Mouse (Mus musculus) CD8-positive naive resting alpha-beta T cell, adult 2 months (primary cell): ENCODE measurements around the gene Syt16.

Source experiments
- DNase-seq, 2 experiments: peaks; one replicate each; pipeline ENCODE4 v3.0.0; 2022; ENCODE audit warnings: low read depth in 2 of 2, low spot score in 2 of 2

The Syt16 gene

GRCm38 (mm10) chr12:73997297-73998127 lies at the start of gene Syt16:
Syt16 (plus strand) TSS chr12:73997661.
- no peak for DNase-seq

- DNase-seq, result no peak
Observed at GRCm38 (mm10) chr12:73948415-73948814, 49.0 kb upstream of the Syt16 start.

DNA sequence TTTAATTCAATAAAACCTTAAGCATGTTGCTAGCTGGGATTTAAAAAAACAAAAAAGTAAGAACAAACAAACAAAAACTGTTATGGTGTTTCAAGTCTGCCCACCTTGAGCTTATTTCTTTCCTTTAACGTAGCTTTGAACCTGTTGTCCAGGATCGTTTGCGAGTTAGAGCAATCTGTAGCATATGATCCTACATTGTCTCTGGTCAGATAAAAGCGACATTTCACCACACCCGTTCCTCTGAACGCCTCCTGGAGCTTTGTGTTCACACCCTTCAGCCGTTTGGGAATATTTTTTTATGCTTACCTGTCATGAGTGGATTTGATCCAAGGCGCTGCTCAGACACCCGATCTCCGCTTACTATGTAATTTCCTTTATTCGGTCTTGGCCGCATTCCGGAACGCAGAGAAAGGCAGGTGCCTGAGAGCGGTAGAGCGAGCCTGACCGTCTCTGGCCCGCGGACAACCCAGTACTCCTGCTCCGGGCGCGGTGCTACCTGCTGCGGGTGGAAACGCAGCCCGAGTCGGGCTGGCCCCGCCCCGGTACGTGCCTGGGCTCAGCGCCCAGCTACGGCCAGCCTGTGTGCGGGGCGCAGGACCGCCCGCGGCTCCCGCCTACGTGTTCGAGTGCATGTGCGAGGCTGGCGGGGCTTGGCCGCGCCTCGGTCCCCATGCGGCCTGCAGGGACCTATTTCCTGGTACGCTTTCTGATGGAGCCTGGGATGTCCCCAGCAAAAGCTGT lies 48.0 kb upstream of the Syt16 start:
- no peak for DNase-seq

DNA sequence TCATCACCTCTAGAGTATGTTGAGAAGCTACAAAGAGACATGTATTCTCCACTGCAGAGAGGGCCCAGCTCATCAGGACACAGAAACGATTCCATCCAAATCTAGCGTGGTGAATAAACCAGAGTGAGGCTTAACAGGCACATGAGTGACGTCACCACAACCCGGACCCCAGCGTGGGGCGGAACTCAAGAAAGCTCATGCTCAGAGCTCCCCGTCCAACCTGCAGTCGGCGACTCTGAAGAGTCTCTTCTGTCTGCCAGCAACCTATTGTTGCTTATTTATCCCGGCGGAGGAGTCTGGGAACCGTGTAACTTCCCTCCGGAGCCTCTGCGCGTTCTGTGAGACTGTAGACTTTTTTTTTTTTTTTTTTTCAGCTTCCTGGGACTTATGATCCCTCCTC lies 44.6 kb upstream of the Syt16 start:
- peak; percentile 41 to 50 for DNase-seq

DNA sequence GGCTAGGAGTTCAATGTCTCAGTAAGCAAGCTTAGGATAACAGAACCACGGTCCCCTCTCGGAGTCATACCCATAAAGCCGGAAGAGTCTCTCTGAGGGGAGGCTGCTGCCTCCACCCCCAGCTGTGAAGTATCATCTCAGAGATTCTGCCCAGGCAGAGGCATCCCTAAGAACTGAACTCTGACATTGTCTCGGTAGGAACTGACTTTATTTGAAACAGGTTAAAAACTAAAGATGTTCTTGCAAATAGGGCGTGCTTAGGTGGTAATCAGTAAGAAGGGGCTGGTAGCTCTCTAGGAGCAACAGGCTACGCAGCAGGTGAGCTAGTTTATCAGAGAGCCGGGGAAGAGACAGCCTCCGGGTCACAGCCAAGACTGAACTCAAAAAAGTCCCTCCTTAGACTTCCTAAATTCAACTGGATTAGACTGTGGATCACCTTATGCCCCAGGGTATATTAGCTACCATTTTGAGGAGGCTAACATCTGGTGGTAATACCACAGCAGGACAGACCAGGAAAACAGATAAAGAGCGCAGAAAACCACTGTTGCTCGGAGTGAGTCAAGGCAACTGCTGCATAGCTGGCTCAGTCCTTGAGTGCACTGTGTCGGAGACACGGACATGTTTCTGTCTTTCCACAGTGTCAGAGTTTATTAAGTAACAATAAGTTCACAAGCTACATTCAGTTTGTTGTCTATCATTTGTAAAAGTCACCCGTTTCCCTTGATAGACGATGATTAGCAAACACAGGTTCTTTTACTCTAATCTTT lies 43.9 kb upstream of the Syt16 start:
- peak; percentile 14 to 40 for DNase-seq

DNA sequence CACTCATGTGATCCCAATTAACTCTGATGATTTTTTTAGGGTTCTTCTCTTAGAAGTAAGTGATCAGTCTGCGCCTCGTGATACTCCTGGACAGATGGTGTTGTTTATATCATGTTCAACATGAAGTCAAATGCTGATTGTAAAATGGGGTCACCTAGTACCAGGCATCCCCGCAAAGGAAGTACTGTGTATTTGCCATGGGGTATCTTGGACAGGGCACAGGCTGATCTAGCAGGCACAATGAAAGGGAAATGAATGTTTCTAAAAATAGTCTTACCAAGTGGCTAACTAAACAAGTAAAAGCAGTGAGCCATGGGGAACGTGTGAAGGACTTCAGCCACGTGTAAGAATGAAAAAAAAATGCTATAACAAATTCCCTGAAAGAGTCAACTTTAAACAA lies 42.7 kb upstream of the Syt16 start:
- DNase-seq, result no peak

DNA sequence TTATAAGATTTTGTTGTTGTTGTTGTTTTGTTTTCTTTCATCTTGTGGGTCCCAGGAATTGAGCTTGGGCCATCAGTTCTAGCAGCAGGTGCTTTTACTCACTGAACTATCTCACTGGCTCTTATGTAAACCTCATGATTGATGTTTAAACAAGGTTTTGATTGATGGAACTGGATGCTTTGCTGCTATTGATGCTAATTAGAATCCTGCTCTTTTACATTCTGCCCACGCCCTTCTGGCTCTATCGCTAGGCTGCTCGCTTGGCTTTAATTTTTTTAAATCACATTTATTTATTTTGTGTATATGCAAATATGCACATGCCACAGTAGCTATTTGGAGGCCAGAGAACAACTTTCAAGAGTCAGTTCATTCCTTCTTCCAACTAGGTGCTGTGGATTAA lies 39.8 kb upstream of the Syt16 start:
- no peak for DNase-seq

GRCm38 (mm10) chr12:73958830-73959229 lies 38.6 kb upstream of the Syt16 start:
- no peak for DNase-seq

GRCm38 (mm10) chr12:73964291-73965281 lies 32.9 kb upstream of the Syt16 start, which contains the start of gene Snapc1:
Snapc1 (plus strand) TSS chr12:73964481.
- peak; percentile 95 to 97 for DNase-seq

DNA sequence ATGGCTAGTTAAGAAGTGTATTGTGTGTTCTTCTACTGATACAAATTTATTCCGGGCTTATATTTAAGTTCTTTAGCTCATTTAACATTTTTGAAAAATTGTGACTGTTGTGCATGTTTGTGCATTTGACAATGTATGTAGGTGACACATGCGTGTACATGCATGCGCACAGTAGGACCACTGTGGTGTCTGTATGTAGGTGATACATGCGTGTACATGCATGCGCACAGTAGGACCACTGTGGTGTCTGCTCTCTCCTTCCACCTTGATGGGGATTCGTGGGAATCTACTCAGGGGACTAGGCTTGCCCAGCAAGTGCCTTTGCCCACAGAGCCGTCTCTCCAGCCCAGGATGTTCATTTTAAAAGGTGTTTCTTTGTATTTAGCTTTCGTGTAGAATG lies 28.3 kb upstream of the Syt16 start:
- no peak for DNase-seq

DNA sequence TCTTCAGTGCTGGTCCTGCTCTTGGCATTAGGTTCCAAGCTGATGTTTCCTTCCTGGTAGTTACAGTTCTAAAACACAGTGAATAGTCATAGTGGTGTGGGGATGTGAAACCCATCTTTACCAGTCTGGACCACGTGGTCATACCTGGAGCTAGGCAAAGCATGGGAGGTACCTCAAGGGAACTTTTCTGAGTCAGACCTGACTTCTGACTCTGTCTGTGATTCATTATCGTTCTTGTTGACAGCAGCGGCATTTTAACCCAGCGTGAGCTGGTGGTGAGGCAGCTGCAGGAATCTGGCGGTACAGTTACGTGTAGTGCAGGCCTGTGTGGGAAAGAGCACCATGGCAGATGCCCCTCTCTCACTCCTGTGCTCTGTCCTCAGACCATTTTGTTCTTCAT lies 22.9 kb upstream of the Syt16 start:
- no peak for DNase-seq

GRCm38 (mm10) chr12:73978144-73978543 lies 19.3 kb upstream of the Syt16 start:
- no peak for DNase-seq

GRCm38 (mm10) chr12:73979667-73980066 lies 17.8 kb upstream of the Syt16 start:
- DNase-seq, result no peak

GRCm38 (mm10) chr12:73982533-73982932 lies 14.9 kb upstream of the Syt16 start:
- no peak for DNase-seq

- no peak for DNase-seq
Observed at GRCm38 (mm10) chr12:73986299-73986698, 11.2 kb upstream of the Syt16 start.

- no peak for DNase-seq
Observed at GRCm38 (mm10) chr12:73988393-73989008, 9.0 kb upstream of the Syt16 start.

DNA sequence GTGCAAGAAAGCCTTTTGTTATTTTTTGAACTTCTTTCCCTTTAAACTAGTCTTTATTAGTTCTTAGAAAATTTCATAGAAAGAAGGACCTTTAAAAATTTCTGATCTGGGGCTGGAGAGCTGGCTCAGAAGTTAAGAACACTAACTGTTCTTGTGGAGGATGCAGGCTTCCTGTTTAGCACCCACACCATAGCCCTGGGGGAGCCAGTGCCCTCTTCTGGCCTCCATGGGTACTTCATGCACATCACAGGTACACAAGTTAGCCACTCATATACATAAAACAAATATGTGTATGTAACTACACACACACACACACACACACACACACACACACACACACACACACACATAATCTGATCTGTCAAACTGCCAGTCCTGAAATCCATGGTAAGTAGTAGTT lies 7.9 kb upstream of the Syt16 start:
- peak; percentile 37 to 59 for DNase-seq

GRCm38 (mm10) chr12:73996906-73997296 lies 560 bp upstream of the Syt16 start:
- DNase-seq, result no peak

DNA sequence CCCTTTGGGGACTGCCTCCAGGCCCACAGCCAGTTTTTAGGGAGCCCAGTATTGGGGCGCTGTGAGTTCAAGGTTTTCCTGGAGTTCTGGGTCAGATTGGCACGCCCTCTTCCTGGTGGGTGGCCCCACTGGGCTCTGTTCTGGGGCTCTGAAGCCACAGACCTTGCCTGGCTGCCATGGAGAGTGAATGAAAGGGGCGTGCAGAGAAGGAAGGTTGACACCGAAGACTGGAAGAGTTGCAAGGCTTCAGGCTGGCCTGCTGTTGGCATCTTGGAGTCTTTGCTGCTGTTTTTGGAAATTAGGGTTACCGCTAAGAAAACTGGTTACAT lies 631 bp downstream of the Syt16 start:
- no peak for DNase-seq

- no peak for DNase-seq
Observed at GRCm38 (mm10) chr12:74002449-74002848, 5.0 kb downstream of the Syt16 start.
